Mouse (Mus musculus) CD4-positive, CD25-positive, alpha-beta regulatory T cell, adult 4 months (primary cell): ENCODE results near the gene Slc8a1. TPM values are rescaled to one million over a fixed set of nuclear protein-coding genes. Genes with fewer than 3 reads are reported as not detected.

ENCODE experiments used
- ATAC-seq: one replicate; pipeline ENCODE4 v1.8.0; 2017
- polyA plus RNA-seq, 2 experiments: library from polyadenylated mRNA; unstranded; fragments of 100-300 nt; shearing (Covaris generic); gene quantifications; one replicate each; pipeline ENCODE4 v1.2.1; 2017

The Slc8a1 gene
- polyA plus RNA-seq, 2 experiments from 2014 or later, result 0.04 TPM; not detected in 1

- ATAC-seq, result no peak
These were observed 402.7 kb downstream of the Slc8a1 start for GRCm38 (mm10) chr17:81335526-81335925.
